Mouse (Mus musculus) layer of hippocampus, adult 2 months (tissue): ENCODE results near the gene Dnajc22. TPM values are rescaled to one million over a fixed set of nuclear protein-coding genes. Genes with fewer than 3 reads are reported as not detected.
A peak's percentile ranks its signal among the peaks of the same experiment; 100 is the strongest.

Experiments
- DNase-seq, 2 experiments: peaks; one replicate each; pipeline ENCODE4 v3.0.0; 2022; ENCODE audit warnings: low spot score in 2 of 2
- H3K27ac ChIP-seq: fragments of 200-600 bp; 2 replicates; pipeline ENCODE4 v1.8.1; 2022
- H3K4me3 ChIP-seq: fragments of 200-600 bp; 2 replicates; pipeline ENCODE4 v1.8.1; 2022; ENCODE audit warnings: mild to moderate bottlenecking
- CTCF ChIP-seq: fragments of 200-600 bp; conservative IDR thresholded peaks from 2 replicates; pipeline ENCODE4 v1.8.1; 2022; ENCODE audit warnings: antibody characterized with exemption, mild to moderate bottlenecking, moderate library complexity
- total RNA-seq, 2 experiments: library from RNA; stranded (reverse); gene quantifications; 2 replicates each; pipeline ENCODE4 v1.2.3; 2021

Dnajc22 gene
- total RNA-seq, 2 experiments from 2014 or later, result 0.31 TPM; not detected in 1

DNA sequence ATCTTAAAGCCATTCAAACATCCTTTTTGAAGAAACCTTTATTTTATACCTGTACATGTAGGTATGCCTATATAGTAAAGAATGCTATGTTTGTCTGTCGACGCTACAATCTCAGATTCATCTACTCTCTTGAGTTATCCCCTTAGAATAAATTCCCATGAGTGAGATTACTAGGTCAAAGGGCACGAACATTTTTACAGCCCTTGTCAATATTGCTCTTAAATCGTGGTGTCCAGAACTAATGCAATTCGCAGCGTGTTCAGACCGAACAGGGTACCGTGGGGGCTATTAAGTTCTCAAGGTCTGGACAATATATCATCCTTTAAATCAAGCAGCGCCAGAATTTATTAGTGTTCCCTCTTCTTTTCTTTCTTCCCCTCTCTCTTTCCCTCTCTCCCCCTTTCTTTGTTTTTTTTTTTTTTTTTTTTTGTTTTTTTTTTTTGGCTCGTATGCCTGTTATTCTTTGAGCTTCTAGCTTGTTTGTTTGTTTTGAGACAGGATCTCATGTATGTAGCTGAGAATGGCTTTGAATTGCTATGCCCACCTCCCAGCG is 19.9 kb downstream of the Dnajc22 start:
- DNase-seq, result no peak
- no peak for TF ChIP-seq CTCF
- Histone ChIP-seq H3K4me3 (no peak overlapping the region), H3K27ac (no peak overlapping the region)

DNA sequence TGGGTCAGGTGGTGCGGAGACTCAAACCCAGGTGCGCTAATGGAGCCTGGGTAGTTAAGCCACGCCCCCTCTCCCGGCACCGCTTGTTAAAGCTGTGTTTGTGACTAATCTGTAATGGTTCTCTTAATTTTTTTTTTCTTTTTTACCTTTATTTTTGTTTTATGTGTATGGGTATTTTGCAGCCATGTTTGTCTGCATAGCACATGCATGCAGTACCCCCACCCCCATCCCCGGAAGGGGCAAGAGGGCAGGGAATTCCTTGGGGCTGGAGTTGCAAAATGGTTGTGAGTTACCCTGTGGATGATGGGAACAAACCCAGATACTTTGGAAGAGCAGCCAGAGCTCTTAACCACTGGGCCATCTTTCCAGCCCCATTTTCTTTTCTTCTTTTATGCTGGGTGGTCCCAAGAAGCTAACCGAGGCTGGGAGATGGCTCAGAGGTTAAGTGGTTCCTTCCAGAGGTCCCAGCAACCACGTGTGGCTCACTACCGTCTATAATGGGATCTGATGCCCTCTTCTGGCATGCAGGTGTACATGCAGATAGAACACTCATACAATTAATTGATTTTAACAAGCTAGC is 20.5 kb downstream of the Dnajc22 start:
- no peak for DNase-seq
- no peak overlapping the region for H3K27ac ChIP-seq
- TF ChIP-seq CTCF, result peak; percentile 71
- H3K4me3 ChIP-seq, result no peak overlapping the region

DNA sequence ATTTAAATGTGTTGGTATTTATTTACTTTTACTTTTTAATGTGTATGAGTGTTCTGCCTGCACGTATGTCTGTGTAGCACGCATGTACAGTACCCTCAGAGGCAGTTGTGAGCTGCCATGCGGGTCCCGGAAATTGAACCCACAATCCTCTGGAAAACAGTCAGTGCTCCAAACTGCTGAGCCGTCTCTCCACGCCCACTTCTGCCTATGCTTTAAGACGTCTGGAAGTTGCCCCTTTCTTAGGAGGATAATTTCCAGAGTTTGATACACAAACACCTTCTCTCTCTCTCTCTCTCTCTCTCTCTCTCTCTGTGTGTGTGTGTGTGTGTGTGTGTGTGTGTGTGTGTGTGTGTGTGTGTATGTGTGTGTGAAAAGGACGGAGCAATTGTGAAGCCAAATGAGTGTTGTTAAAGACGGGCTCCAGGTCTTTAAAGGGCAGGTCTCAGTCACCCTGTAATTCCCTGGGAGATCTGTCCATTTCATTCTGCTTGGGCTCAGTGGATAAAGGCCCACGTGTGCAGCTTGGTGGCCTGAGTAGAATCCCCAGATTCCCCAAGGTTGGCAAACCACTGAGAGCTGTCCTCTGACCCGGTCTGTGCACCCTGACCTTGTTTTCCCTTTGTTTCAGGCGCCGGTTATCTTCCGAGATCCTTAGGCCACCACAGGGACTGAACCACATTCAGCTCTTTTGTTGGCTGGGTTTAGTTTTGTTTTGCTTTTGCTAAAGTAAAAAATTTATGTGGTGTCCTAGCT is 21.5 kb downstream of the Dnajc22 start:
- Histone ChIP-seq H3K27ac (no peak overlapping the region), H3K4me3 (no peak overlapping the region)
- no peak for TF ChIP-seq CTCF
- DNase-seq, result no peak

DNA sequence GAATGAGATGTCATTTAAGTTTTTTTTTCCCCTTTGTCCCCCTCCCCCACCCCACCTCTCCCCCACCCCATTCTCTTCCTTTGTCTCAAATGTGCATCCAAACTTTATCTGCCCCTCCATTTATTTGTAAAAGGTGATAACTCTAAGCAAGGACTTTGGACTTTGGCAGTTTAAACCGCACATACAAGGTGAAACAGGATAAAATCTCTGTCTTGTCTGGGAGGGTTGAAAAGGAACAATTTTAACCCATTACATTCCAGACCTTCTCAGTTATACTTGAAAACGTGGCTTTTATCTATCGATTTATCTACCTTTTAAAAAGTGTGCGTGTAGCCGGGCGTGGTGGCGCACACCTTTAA is 22.1 kb downstream of the Dnajc22 start:
- no peak for TF ChIP-seq CTCF
- no peak for DNase-seq
- Histone ChIP-seq H3K27ac (no peak overlapping the region), H3K4me3 (no peak overlapping the region)

DNA sequence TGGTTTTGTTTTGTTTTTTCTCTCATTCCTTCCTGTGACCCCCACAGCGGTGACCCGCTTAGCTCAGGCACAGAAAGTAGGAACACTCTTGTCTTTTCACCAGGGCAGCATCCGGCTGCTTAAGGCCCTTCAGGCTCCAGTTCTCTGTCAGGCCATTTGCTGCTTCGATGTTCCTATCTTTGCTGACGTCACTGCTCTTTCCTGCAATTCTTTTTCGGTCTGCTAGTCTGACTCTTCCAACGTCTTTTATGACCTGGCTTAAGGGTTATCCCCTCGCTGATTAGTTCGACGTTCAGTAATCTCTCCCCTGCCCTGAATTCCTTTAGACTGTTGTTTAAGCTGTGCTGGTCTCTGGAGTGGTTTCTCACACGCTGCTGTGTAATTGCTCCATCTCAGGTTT is 23.6 kb downstream of the Dnajc22 start:
- Histone ChIP-seq H3K27ac (no peak overlapping the region), H3K4me3 (no peak overlapping the region)
- no peak for DNase-seq
- no peak for TF ChIP-seq CTCF

DNA sequence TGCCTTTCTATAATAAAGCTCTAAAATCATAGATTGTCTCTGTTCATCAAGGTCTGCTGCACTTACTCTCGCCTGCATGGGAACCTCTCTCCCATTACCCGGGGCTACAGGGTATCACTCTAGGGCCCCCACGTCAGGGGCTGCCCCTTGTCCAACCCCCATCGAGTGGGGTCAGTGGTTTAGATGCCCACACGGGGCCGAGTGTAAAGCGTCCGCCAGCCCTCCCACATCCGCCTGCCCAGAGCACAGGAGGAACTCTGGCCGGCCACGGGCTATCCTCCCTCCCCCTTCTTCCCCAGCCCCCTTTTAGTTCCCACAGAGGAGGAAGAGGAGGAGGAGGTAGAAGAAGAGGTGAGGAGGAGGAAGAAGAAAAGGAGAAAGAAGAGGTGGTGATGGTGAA is 27.8 kb downstream of the Dnajc22 start:
- Histone ChIP-seq H3K4me3 (no peak overlapping the region), H3K27ac (no peak overlapping the region)
- no peak for TF ChIP-seq CTCF
- DNase-seq, result no peak

DNA sequence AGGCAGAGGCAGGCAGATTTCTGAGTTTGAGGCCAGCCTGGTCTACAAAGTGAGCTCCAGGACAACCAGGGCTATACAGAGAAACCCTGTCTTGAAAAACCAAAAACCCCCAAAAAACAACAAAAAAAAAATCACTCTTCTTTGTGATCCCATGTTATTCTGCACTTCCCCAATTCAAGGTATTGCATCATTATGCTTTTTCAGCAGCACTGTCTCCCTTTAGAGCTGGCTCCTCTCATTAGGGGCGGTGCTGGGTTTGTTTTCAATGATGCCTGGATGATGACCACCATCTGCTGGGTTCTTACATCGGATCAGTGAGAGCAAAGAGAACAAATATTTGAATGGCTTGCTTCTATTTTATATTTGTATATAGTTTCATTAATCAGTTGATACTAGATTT is 29.7 kb downstream of the Dnajc22 start:
- Histone ChIP-seq H3K4me3 (no peak overlapping the region), H3K27ac (no peak overlapping the region)
- no peak for TF ChIP-seq CTCF
- DNase-seq, result no peak

DNA sequence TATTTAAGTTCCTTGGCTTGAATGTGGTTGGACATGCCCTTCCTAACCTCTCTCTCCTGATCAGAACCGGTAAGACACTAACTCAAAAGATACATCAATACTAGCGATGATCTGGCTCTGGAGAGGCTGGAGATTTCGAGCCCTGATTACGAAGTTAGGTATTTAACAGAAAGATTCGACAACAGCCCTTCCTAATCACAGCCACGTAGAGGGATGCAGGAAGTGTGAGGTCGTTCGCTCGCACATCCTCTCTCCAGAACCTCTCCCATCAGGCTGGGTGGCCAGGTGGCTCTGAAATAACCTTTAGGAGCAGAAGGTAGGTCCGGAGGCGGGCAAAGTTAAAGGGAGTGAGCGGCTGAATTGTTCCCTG is 32.7 kb downstream of the Dnajc22 start, which contains the start of gene Spats2:
Gene Spats2, plus strand, starts transcription at position 206 of the 370 bp plus-strand sequence.
- no peak for DNase-seq
- Histone ChIP-seq H3K4me3 (peak within 1 kb of the TSS; percentile 78), H3K27ac (peak within 1 kb of the TSS; percentile 89)
- TF ChIP-seq CTCF, result no peak

DNA sequence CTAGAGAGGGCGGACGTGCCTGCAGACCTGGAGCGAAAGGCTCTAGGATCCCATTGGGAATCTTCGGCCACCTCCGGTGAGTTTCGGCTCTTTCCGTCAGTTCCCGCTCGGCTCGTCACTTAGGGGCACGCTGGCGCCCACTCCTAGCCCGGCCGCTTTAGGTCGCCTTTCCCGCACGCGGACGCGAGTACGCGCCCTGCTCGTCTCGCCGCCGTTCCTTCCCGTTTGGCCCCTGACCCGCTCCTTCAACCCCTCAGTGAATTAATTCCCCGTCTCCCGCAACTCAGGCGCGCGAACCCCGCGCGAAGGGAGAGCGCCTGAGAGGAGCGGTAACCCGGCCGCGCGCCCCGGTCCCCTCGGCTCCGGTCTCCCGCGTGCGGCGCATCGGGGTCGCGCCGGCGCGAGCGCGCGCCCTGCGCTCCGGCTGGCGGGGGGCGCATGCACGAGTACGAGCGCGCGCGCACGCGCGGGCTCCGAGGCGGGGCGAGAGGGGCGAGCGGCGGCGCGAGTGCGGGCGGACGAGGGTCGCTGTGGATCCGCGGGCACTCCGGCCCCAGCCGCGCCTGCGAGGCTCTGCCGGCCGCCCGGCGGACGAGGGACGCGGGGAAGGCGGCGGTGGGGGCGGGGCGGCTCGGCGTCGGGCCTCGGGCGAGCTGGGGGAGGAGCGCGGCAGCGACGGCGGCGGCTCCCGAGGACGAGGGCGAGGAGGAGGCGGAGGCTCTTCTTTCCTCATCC is 33.3 kb downstream of the Dnajc22 start:
- H3K4me3 ChIP-seq, result peak overlapping the region; percentile 78

DNA sequence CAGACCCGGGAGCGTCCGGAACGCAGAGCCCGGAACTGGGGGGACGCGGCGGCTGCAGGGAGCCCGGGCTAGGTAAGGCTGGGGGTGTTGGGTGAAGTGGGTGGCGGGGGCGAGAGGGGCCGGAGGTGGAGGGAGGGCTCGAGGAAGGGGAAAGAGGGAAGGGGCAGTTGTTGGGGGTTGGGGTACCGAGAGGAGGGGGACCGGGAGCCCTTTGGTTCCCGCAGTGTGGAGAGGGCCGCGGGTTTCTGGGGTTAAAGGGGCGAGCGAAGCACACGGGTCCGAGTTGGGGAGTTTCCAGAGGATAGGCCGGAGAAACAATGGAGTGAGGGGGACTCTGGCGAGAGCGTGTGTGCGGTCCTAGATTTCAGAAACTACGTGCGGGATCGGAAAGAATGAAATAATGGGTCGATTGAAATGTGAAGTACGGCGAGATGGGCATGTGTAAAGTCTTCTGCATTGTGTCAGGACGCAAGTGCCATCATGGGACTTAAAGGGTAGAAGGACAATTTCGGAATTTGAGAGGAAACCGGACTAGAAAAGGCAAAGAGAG is 33.9 kb downstream of the Dnajc22 start:
- H3K27ac ChIP-seq, result peak overlapping the region; percentile 89
- H3K4me3 ChIP-seq, result peak overlapping the region; percentile 78
- peak in 1 of 2 experiments; percentile 3 for DNase-seq
- TF ChIP-seq CTCF, result no peak

More for the DNA sequence above, 33.3 kb downstream of the Dnajc22 start:
- TF ChIP-seq CTCF, result no peak; the same call in 1 of the 2 replicates
- peak; percentile 84 to 88 for DNase-seq
- peak overlapping the region; percentile 89 for H3K27ac ChIP-seq

DNA sequence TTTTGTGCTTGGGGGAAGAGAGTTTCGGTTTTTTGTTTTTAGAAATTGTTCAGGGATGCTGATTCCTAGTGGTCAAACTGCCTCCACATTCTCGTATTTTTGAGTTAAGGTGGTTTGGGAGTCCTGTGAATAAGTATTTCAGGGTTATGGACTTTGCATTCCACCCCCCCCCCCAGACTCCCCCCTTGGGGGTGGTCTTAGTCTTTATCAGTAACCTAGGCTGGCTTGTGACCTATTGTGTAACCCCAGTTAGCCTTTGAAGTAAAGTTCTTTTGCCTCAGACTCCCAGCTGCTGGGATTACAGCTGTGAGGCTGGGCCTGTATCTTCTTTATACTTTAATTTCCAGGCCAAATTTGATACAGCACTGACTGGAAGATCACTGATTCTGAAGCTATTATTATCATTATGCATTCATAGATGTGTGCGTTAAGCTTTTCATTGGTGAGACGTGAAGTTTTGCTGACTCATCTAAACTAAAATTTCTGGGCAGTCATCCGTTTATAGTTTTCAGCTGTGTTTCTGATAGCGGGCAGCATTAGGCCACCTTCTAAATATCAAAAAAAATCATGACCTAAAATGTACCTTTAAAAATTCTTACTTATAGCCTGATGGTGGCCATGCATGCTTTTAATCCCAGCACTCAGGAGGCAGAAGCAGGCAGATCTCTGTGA is 35.0 kb downstream of the Dnajc22 start:
- Histone ChIP-seq H3K27ac (no peak overlapping the region), H3K4me3 (peak overlapping the region; percentile 78)
- no peak for DNase-seq
- TF ChIP-seq CTCF, result no peak

DNA sequence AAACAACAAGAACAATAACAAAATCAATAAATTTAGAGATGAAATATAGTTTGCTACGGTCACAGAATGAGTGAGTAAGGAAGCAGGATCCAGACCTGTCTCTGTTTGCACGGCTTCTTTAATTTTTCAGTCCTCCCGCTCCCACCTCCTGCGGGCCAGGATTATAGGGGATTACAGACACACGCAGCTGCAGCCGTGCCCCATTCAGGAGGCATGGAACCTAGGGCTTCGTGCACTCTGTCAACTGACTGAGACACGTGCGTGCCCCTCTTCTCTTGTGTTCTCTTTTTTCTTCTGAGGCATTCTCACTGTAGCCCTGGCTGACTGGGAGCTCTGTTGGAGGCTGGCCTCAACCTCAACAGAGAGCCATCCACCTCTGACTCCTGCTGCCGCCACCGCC is 36.5 kb downstream of the Dnajc22 start:
- Histone ChIP-seq H3K4me3 (no peak overlapping the region), H3K27ac (no peak overlapping the region)
- DNase-seq, result no peak
- TF ChIP-seq CTCF, result no peak
